Mouse (Mus musculus) stomach, postnatal 0 days (tissue): Measurements from ENCODE around the gene Ltc4s. TPM values are rescaled to one million over a fixed set of nuclear protein-coding genes. Genes with fewer than 3 reads are reported as not detected.

Source experiments
- ATAC-seq: fragments of 200-750 bp; cut with Nextera tagmentation; 2 replicates; pipeline ENCODE4 v1.8.0; 2017; ENCODE audit not compliant: low FRiP score, low TSS enrichment
- DNase-seq: peaks from one replicate; pipeline ENCODE4 v3.0.0-alpha.2; 2016; ENCODE audit warnings: low spot score
- H3K27ac ChIP-seq: fragments of 300-500 bp; sonication (generic); replicated peaks from 2 replicates; pipeline ENCODE4 v1.5.1; 2014; ENCODE audit warnings: mild to moderate bottlenecking, control low read depth
- H3K27me3 ChIP-seq: fragments of 300-500 bp; sonication (generic); 2 replicates; pipeline ENCODE4 v1.6.1; 2014; ENCODE audit warnings: low read length; ENCODE audit not compliant: control insufficient read depth, insufficient read depth
- H3K36me3 ChIP-seq: fragments of 300-500 bp; sonication (generic); 2 replicates; pipeline ENCODE4 v1.6.1; 2014; ENCODE audit warnings: low read length, mixed read lengths; ENCODE audit not compliant: control insufficient read depth, insufficient read depth
- H3K4me1 ChIP-seq: fragments of 300-500 bp; sonication (generic); replicated peaks from 2 replicates; pipeline ENCODE4 v1.6.1; 2014; ENCODE audit warnings: antibody characterized with exemption; ENCODE audit not compliant: control insufficient read depth, insufficient read depth
- H3K4me2 ChIP-seq: fragments of 300-500 bp; sonication (generic); replicated peaks from 2 replicates; pipeline ENCODE4 v1.6.1; 2014; ENCODE audit warnings: low read depth, mild to moderate bottlenecking, control low read depth, moderate library complexity
- H3K4me3 ChIP-seq: fragments of 300-500 bp; sonication (generic); 2 replicates; pipeline ENCODE4 v1.5.1; 2014; ENCODE audit warnings: low read depth, low read length, control low read depth
- H3K9ac ChIP-seq: fragments of 300-500 bp; sonication (generic); 2 replicates; pipeline ENCODE4 v1.6.1; 2014; ENCODE audit warnings: mild to moderate bottlenecking, low read length, control low read depth, mixed read lengths
- H3K9me3 ChIP-seq: fragments of 300-500 bp; sonication (generic); 2 replicates; pipeline ENCODE4 v1.6.1; 2016; ENCODE audit warnings: low read length; ENCODE audit not compliant: control insufficient read depth
- CTCF ChIP-seq: IDR thresholded peaks from 2 replicates; pipeline ENCODE4 v1.5.1; 2016; ENCODE audit warnings: antibody characterized with exemption, low read depth, mild to moderate bottlenecking, moderate library complexity
- EP300 ChIP-seq: optimal IDR thresholded peaks from 2 replicates; pipeline ENCODE3; 2016; ENCODE audit warnings: antibody characterized with exemption
- WGBS: fragments of 180-500 bp; shearing (Covaris S2); extraction: QIAGEN DNeasy Blood & Tissue Kit; methylation state at CpG from one replicate; pipeline ENCODE4 v1.1.7; 2014; 5-methylcytosine and 5-hydroxymethylcytosine counted together
- polyA plus RNA-seq: library from polyadenylated mRNA; unstranded; fragments of >200 nt; fragmentation: Nextera tagmentation; extraction: Ambion mirVana; gene quantifications from 2 replicates; pipeline ENCODE4 v1.2.1, GENCODE M21; 2015

Ltc4s gene
- polyA plus RNA-seq, 1 experiment from 2014 or later = 13.2 TPM

DNA sequence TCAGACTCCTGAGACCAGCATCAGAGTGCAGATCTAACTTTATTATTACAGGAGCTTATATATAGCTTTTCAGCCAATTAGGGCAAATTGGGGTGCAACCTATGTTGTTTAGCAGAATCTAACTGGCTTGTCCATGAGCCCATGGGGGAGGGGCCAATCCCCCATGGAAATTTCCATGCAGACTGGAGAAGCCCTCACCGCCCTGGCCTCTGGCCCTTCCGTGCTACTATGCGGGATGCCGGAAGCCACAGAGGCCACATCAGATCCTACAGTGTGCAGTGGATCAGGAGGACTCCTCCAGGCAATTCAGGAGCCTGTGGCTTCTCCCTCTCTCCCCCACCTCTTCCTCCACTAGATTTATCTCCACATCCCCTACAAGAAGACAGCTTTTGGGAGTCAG lies 20.6 kb downstream of the Ltc4s start:
- Histone ChIP-seq H3K4me2 (no peak overlapping the region), H3K4me3 (no peak overlapping the region), H3K27me3 (no peaks in the 10 kb centered on the region), H3K9me3 (no peaks in the 10 kb centered on the region), H3K36me3 (no peaks in the 10 kb centered on the region), H3K9ac (no peak overlapping the region), H3K4me1 (peaks cover 7% of the 10 kb centered on the region; the same call in 1 of the 2 replicates), H3K27ac (no peak overlapping the region)
- ATAC-seq = no peak
- TF ChIP-seq EP300 (no peak), CTCF (no peak)
- WGBS = 54% methylated on average over 4 of the region's 4 CpGs
- DNase-seq = no peak

DNA sequence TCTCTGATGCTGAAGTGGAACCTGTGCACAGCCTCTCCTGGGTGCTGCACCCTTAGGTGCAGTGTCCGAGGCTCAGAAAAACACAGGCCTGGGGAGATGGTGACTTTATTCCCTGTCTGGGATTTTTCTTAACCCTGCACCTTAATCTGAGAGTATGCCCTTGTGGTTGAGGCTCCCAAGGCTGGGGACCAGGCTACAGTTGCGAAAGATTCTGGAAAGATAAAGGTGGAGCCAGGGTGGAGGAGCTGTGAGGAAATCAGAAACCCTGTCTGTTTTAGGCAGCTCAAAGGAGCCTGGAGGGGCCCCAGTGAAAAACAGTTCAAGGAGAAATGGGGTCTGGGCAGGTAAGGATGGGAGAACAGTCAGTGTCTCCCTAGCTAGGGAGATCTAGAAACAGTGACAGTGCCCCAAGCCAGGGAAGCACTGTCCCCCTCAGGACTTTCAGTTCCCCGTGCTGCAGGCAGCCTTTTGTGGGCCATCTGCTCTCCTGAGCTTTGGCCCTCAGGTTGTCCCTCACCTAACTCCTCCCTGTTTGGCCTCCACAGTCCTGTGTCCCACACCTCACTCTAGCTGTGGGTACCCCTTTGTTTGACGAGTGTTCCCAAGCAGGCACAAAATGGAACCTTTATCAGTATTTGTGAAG lies 21.6 kb downstream of the Ltc4s start:
- H3K4me1 ChIP-seq = peaks cover 9% of the 10 kb centered on the region; the same call in 1 of the 2 replicates
- TF ChIP-seq CTCF (no peak), EP300 (no peak)
- 77% methylated on average over 4 of the region's 4 CpGs for WGBS
- H3K27me3 ChIP-seq = no peaks in the 10 kb centered on the region
- no peak overlapping the region for H3K4me3 ChIP-seq
- no peaks in the 10 kb centered on the region for H3K36me3 ChIP-seq
- H3K27ac ChIP-seq = no peak overlapping the region
- no peak overlapping the region; the same call in 1 of the 2 replicates for H3K9ac ChIP-seq
- no peak overlapping the region for H3K4me2 ChIP-seq
- DNase-seq = no peak
- ATAC-seq = no peak
- no peaks in the 10 kb centered on the region for H3K9me3 ChIP-seq

DNA sequence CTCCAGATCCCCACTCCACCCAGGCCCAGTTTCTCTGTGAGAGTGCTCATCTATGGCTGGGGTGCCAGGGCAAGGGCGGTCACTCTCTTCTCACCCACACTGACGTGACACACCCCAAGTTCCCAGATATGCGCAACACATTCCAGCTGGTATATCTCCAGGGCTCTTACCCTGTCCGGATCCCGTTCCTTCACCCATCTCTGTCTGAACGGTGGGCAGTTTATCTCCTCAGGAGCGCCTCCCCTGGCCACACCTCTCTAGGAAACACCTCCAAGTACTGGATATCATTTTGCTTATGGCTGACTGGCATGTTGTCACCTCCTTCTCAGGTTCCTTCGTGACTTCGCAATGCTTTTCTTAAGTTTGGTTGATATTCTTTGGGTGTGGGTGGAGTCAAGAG lies 22.8 kb downstream of the Ltc4s start:
- no peak for DNase-seq
- no peaks in the 10 kb centered on the region for H3K27me3 ChIP-seq
- no peak overlapping the region for H3K9ac ChIP-seq
- H3K27ac ChIP-seq = no peak overlapping the region
- H3K4me3 ChIP-seq = no peak overlapping the region
- H3K4me2 ChIP-seq = no peak overlapping the region
- H3K9me3 ChIP-seq = no peaks in the 10 kb centered on the region
- no peaks in the 10 kb centered on the region for H3K36me3 ChIP-seq
- no peak for ATAC-seq
- WGBS = 33% methylated on average over 9 of the region's 9 CpGs
- peaks cover 9% of the 10 kb centered on the region; the same call in 1 of the 2 replicates for H3K4me1 ChIP-seq
- no peak for TF ChIP-seq EP300
- TF ChIP-seq CTCF = 0 out of 2 replicates have a peak, but pooled peaks have one; percentile 15

DNA sequence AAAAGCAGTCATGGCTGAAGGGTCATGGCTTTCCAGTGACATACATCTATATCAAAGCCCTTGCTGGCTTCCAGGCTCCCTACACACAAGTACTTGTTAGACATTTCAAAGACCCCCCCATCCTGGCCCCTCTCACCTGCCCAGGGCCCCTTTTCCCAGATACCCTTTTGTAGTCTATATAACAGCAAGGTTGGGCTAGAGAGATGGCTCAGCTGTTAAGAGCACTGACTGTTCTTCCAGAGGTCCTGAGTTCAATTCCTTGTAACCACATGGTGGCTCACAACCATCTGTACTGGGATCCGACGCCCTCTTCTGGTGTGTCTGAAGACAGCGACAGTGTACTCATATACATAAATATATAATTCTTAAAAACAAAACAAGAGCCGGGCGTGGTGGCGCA lies 23.8 kb downstream of the Ltc4s start:
- no peak for TF ChIP-seq EP300
- TF ChIP-seq CTCF = no peak
- Histone ChIP-seq H3K27ac (no peak overlapping the region), H3K4me1 (peaks cover 9% of the 10 kb centered on the region; the same call in 1 of the 2 replicates), H3K4me3 (no peak overlapping the region), H3K9me3 (no peaks in the 10 kb centered on the region), H3K4me2 (no peak overlapping the region), H3K9ac (no peak overlapping the region), H3K27me3 (no peaks in the 10 kb centered on the region), H3K36me3 (no peaks in the 10 kb centered on the region)
- ATAC-seq (no peak), DNase-seq (no peak)
- WGBS = 88% methylated on average over 6 of the region's 6 CpGs

DNA sequence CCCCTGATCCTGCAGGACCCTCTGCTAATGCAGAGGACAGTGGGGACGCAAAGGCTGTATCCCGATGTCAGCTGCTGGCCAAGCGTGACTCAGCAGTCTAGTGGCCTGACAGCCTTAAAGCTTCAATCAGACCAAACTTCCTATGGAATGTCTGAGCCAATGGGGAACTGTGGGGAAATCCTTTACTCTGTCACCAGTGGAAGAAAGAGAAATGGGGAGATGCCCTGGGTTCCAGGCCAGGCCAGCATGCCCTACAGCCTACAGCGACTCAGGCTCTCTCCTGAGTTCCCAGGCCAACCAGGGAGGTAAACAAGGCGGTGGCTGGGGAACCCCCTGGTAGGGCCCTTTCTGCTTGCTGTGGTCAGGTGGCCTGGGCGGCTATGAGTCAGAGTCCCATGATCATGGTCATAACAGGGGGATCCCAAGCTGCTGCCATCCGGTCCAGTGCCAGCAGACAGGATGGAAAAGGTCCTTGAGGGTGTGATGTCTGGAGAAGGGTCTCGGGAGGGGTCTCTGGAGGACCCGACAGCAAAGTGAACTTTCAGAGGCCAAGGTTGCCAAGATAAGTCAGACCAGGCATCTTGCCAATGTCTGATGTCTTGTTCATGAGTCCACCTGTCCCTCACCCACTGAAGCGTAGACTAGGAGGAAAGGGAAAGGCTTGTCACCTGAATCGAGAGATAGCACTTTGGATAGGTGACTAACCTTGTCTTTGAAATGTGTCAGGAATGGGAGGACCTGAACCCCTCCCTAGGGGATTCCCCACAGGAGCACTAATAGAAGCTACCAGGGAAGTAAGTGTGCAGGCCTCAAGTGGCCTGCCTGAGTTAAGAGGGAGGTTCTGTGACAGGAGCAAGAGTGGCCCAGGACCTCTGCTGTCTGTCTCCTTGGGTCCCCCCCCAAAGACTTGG lies 25.3 kb downstream of the Ltc4s start:
- Histone ChIP-seq H3K9me3 (no peaks in the 10 kb centered on the region), H3K27me3 (no peaks in the 10 kb centered on the region), H3K27ac (peak overlapping the region; percentile 81), H3K9ac (no peak overlapping the region), H3K36me3 (no peaks in the 10 kb centered on the region; the same call in 1 of the 2 replicates), H3K4me1 (peaks cover 13% of the 10 kb centered on the region; the same call in 1 of the 2 replicates), H3K4me3 (no peak overlapping the region), H3K4me2 (no peak overlapping the region)
- DNase-seq (peak; percentile 93), ATAC-seq (peak; percentile 83)
- WGBS = 44% methylated on average over 11 of the region's 11 CpGs
- TF ChIP-seq EP300 = no peak
- TF ChIP-seq CTCF = no peak
